Mouse (Mus musculus) kidney, embryonic 16.5 days (tissue): ENCODE measurements at regions not wholly inside any gene's neighbourhood (a gene's known extent, or its start where the extent isn't known, plus 50 kb on each side); places are given as distances from the start of the nearest gene placed in this dataset.
A peak's percentile ranks its signal among the peaks of the same experiment; 100 is the strongest.

Experiments used
- ATAC-seq: fragments of 200-750 bp; cut with Nextera tagmentation; 2 replicates; pipeline ENCODE4 v1.8.0; 2017; ENCODE audit warnings: moderate TSS enrichment; ENCODE audit not compliant: low FRiP score, low TSS enrichment
- H3K27ac ChIP-seq: fragments of 300-500 bp; sonication (generic); 2 replicates; pipeline ENCODE4 v1.5.1; 2014; ENCODE audit warnings: low read length
- H3K27me3 ChIP-seq: fragments of 300-500 bp; sonication (generic); 2 replicates; pipeline ENCODE4 v1.6.1; 2014; ENCODE audit warnings: low read length, control low read depth, mixed read lengths; ENCODE audit not compliant: insufficient read depth
- H3K36me3 ChIP-seq: fragments of 300-500 bp; sonication (generic); 2 replicates; pipeline ENCODE4 v1.6.1; 2014; ENCODE audit warnings: low read length, control low read depth, mixed read lengths; ENCODE audit not compliant: insufficient read depth
- H3K4me1 ChIP-seq: fragments of 300-500 bp; sonication (generic); 2 replicates; pipeline ENCODE4 v1.6.1; 2014; ENCODE audit warnings: low read length, control low read depth, mixed read lengths; ENCODE audit not compliant: insufficient read depth
- H3K4me2 ChIP-seq: fragments of 300-500 bp; sonication (generic); replicated peaks from 2 replicates; pipeline ENCODE4 v1.6.1; 2014; ENCODE audit warnings: low read depth, low read length
- H3K4me3 ChIP-seq: fragments of 300-500 bp; sonication (generic); 2 replicates; pipeline ENCODE4 v1.5.1; 2014; ENCODE audit warnings: mild to moderate bottlenecking, low read length
- H3K9ac ChIP-seq: fragments of 300-500 bp; sonication (generic); replicated peaks from 2 replicates; pipeline ENCODE4 v1.6.1; 2014; ENCODE audit warnings: low read length
- H3K9me3 ChIP-seq: fragments of 300-500 bp; sonication (generic); 2 replicates; pipeline ENCODE4 v1.6.1; 2016; ENCODE audit warnings: low read length, control low read depth
- WGBS: fragments of 180-500 bp; shearing (Covaris S2); extraction: QIAGEN DNeasy Blood & Tissue Kit; methylation state at CpG from one replicate; pipeline ENCODE4 v1.1.7; 2014; 5-methylcytosine and 5-hydroxymethylcytosine counted together

GRCm38 (mm10) chr2:19744986-19745660 lies 87.6 kb downstream of the Otud1 start:
- Histone ChIP-seq H3K36me3 (no peaks in the 10 kb centered on the region), H3K9ac (no peak overlapping the region), H3K4me2 (no peak overlapping the region), H3K27ac (no peak overlapping the region), H3K4me3 (no peak overlapping the region), H3K27me3 (no peaks in the 10 kb centered on the region), H3K9me3 (peaks cover 5% of the 10 kb centered on the region; the same call in 1 of the 2 replicates), H3K4me1 (no peaks in the 10 kb centered on the region)
- ATAC-seq = no peak
- WGBS = 88% methylated on average over 2 of the region's 2 CpGs

GRCm38 (mm10) chr2:19752753-19753152 lies 95.2 kb downstream of the Otud1 start:
- Histone ChIP-seq H3K27ac (no peak overlapping the region), H3K9me3 (peaks cover 3% of the 10 kb centered on the region; the same call in 1 of the 2 replicates), H3K36me3 (no peaks in the 10 kb centered on the region), H3K4me3 (no peak overlapping the region), H3K9ac (no peak overlapping the region), H3K4me2 (no peak overlapping the region), H3K4me1 (no peaks in the 10 kb centered on the region), H3K27me3 (no peaks in the 10 kb centered on the region)
- 90% methylated on average over 11 of the region's 11 CpGs for WGBS
- no peak for ATAC-seq

GRCm38 (mm10) chr2:19753479-19753878 lies 95.9 kb downstream of the Otud1 start:
- Histone ChIP-seq H3K4me1 (no peaks in the 10 kb centered on the region), H3K36me3 (no peaks in the 10 kb centered on the region), H3K4me3 (no peak overlapping the region), H3K9me3 (peaks cover 3% of the 10 kb centered on the region; the same call in 1 of the 2 replicates), H3K9ac (no peak overlapping the region), H3K27me3 (no peaks in the 10 kb centered on the region), H3K4me2 (no peak overlapping the region), H3K27ac (no peak overlapping the region)
- no peak for ATAC-seq

- Histone ChIP-seq H3K4me3 (no peak overlapping the region), H3K4me2 (no peak overlapping the region), H3K27ac (no peak overlapping the region), H3K9ac (no peak overlapping the region), H3K4me1 (no peaks in the 10 kb centered on the region), H3K27me3 (no peaks in the 10 kb centered on the region), H3K9me3 (0 out of 2 replicates have a peak, but pooled peaks cover 2% of the 10 kb centered on the region), H3K36me3 (no peaks in the 10 kb centered on the region)
- WGBS = 70% methylated on average over 4 of the region's 4 CpGs
- ATAC-seq = no peak
These were observed 100.4 kb downstream of the Otud1 start for GRCm38 (mm10) chr2:19757910-19758309.

- Histone ChIP-seq H3K4me1 (no peaks in the 10 kb centered on the region), H3K9me3 (0 out of 2 replicates have a peak, but pooled peaks cover 2% of the 10 kb centered on the region), H3K27me3 (no peaks in the 10 kb centered on the region), H3K36me3 (no peaks in the 10 kb centered on the region), H3K9ac (no peak overlapping the region), H3K4me3 (no peak overlapping the region), H3K4me2 (no peak overlapping the region), H3K27ac (no peak overlapping the region)
- ATAC-seq = peak; percentile 23; the same call in 1 of the 2 replicates
- 44% methylated on average over 2 of the region's 2 CpGs for WGBS
These were observed 101.6 kb downstream of the Otud1 start for GRCm38 (mm10) chr2:19759169-19759568.

- Histone ChIP-seq H3K36me3 (no peaks in the 10 kb centered on the region), H3K27me3 (no peaks in the 10 kb centered on the region), H3K4me2 (no peak overlapping the region), H3K4me3 (no peak overlapping the region), H3K27ac (no peak overlapping the region), H3K4me1 (no peaks in the 10 kb centered on the region), H3K9me3 (0 out of 2 replicates have a peak, but pooled peaks cover 2% of the 10 kb centered on the region), H3K9ac (no peak overlapping the region)
- no peak for ATAC-seq
- WGBS = 70% methylated on average over 5 of the region's 6 CpGs
These were observed 102.0 kb downstream of the Otud1 start for GRCm38 (mm10) chr2:19759577-19759976.

DNA sequence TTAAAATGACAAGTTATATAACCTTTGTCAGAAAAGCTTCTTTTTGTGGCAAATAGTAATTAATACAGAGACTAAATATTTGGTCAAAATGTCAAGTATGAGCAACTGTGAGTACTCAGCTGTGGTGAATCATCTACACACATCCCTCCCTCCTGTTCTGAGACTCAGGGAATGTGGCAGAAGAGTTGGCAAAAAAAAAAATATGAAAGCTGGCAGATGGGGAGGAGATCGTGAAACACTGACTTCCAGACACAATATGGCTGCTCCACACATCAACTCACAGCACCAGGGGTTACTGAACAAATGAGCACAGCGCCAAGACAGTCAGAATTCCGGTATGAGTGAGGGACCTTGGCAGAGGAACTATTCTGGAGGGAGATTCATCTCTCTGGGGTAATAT lies 105.4 kb downstream of the Otud1 start:
- H3K27ac ChIP-seq = no peak overlapping the region
- H3K36me3 ChIP-seq = no peaks in the 10 kb centered on the region
- H3K9ac ChIP-seq = no peak overlapping the region
- no peak overlapping the region for H3K4me3 ChIP-seq
- H3K4me1 ChIP-seq = no peaks in the 10 kb centered on the region
- H3K9me3 ChIP-seq = 0 out of 2 replicates have a peak, but pooled peaks cover 2% of the 10 kb centered on the region
- H3K27me3 ChIP-seq = no peaks in the 10 kb centered on the region
- WGBS = 79% methylated on average over 3 of the region's 3 CpGs
- ATAC-seq = no peak
- no peak overlapping the region for H3K4me2 ChIP-seq

DNA sequence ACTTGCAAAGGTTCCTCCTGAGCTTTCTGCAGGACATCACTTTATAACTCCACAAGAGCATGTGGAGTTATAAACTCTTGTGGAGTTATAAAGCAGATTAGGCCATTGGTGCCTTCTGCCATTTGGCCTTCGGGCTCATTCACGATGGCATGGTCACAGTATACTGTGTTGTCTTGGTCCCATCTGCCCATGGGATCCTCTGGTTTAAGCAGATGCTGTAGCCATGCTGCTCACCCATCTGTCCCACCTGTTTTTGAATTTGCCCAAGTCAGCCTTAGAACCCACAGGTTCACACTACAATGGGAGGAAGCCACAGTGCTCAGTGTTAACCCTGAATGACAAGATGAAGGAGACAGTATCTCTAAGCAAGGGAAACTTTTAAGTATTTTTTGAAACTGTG lies 124.7 kb upstream of the Etl4 start:
- WGBS = 64% methylated on average over 2 of the region's 2 CpGs

GRCm38 (mm10) chr2:19785663-19786260 lies 123.8 kb upstream of the Etl4 start:
- Histone ChIP-seq H3K27ac (no peak overlapping the region), H3K27me3 (no peaks in the 10 kb centered on the region), H3K4me3 (no peak overlapping the region), H3K9ac (no peak overlapping the region), H3K4me1 (no peaks in the 10 kb centered on the region), H3K4me2 (no peak overlapping the region), H3K9me3 (no peaks in the 10 kb centered on the region), H3K36me3 (no peaks in the 10 kb centered on the region)
- ATAC-seq = no peak
- 77% methylated on average over 6 of the region's 6 CpGs for WGBS

More for the DNA sequence above, 124.7 kb upstream of the Etl4 start:
- H3K4me2 ChIP-seq = no peak overlapping the region
- ATAC-seq = no peak
- no peaks in the 10 kb centered on the region for H3K4me1 ChIP-seq
- no peaks in the 10 kb centered on the region for H3K36me3 ChIP-seq
- no peak overlapping the region for H3K9ac ChIP-seq
- no peaks in the 10 kb centered on the region for H3K27me3 ChIP-seq
- H3K9me3 ChIP-seq = no peaks in the 10 kb centered on the region
- no peak overlapping the region for H3K27ac ChIP-seq
- no peak overlapping the region for H3K4me3 ChIP-seq

DNA sequence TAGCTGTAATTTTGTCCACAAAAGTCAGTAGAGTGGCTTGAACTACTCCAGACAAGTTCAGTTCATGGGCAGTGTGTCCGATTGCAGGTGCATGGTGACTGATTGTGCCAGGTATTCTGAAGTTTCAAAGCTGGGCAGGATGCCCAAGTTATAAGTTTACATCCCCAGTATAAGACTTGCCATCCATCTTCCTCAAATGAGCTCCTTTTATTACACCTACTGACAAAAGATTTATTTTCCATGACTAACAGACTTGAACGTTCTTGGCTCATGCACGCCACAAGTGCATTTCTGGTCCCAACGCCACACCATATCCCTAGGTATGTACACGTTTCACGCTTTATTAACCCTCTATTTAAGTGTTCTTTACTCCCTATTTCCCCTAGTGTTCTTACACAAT lies 117.4 kb upstream of the Etl4 start:
- Histone ChIP-seq H3K4me1 (0 out of 2 replicates have a peak, but pooled peaks cover 5% of the 10 kb centered on the region), H3K27me3 (no peaks in the 10 kb centered on the region), H3K4me2 (no peak overlapping the region), H3K4me3 (no peak overlapping the region), H3K27ac (no peak overlapping the region), H3K9ac (no peak overlapping the region), H3K9me3 (no peaks in the 10 kb centered on the region), H3K36me3 (no peaks in the 10 kb centered on the region)
- ATAC-seq = peak; percentile 51; the same call in 1 of the 2 replicates
- 19% methylated on average over 6 of the region's 6 CpGs for WGBS
